Mouse (Mus musculus): ENCODE data around the gene Prr3. TPM values are rescaled to one million over a fixed set of nuclear protein-coding genes. Genes with fewer than 3 reads are reported as not detected.
A peak's percentile ranks its signal among the peaks of the same experiment; 100 is the strongest.

The Prr3 gene
- total RNA-seq, 1 experiment from 2014 or later = 22.1 TPM

GRCm38 (mm10) chr17:35958533-35959223, 21.4 kb downstream of the Prr3 start:
- no peak for ATAC-seq (replicated peaks; ENCODE audit: insufficient number of reproducible peaks, low FRiP score, low TSS enrichment, poor library complexity, severe bottlenecking)

GRCm38 (mm10) chr17:35954665-35955064, 25.4 kb downstream of the Prr3 start:
- no peak for ATAC-seq (replicated peaks; ENCODE audit: insufficient number of reproducible peaks, low FRiP score, low TSS enrichment, poor library complexity, severe bottlenecking)

DNA sequence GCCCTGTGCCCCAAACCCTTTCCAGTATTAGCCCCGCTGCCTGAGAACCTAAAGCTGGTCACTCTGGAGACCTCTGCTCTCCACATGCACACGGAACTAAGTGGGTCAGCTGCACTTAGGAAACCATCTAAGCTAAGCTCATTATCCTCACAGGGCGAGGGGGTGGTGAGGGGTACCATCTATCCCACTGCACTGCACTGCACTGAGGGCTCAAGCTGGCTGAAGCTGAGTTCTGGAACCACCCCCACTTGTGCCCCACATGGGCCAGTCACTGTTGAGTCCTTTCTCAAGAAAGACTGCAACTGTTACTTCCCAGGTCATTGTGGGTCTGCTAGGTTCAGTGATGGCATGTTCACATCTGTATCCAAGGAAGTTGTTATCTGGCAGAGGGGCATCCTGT, 27.5 kb downstream of the Prr3 start:
- ATAC-seq (replicated peaks; ENCODE audit: insufficient number of reproducible peaks, low FRiP score, low TSS enrichment, poor library complexity, severe bottlenecking) = 0 out of 2 replicates have a peak, but pooled peaks have one; percentile 25

DNA sequence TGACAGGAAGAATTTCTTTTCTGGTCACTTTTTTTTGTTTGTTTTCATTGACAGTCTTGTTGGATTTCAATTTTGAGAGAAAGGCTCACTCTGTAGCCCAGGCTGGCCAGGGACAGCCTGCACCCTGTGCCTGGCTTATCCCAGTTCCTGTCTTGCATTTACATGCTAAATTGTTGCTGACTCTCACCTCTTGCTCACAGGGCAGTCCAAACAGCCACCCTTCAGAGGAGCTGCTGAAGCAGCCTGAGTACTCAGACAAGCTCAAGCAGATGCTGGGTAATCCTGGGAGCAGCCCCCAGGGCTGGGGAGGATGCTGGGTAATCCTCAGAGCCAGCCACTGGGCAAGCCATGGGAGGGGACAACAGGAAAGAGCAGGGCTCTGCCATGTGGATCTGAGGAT, 29.1 kb downstream of the Prr3 start:
- 0 out of 2 replicates have a peak, but pooled peaks have one; percentile 18 for ATAC-seq (replicated peaks; ENCODE audit: insufficient number of reproducible peaks, low FRiP score, low TSS enrichment, poor library complexity, severe bottlenecking)

DNA sequence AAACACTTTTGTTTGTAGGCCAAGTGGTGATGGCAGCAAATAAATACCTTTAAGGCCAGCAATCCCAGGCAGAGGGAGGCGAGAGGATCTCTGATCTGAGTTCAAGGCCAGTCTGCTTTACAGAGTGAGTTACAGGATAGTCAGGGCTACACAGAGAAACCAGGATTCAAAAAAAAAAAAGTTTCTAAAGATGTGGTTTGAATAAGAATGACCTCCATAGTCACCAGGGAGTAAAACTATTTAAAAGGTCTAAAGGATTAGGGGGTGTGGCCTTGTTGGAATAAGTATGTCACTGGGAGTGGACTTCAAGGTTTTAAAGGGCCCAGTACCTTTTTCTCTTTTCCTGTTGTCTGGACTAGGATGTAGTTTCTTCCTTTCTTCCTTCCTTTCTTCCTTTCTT, 40.1 kb downstream of the Prr3 start:
- no peak for ATAC-seq (replicated peaks; ENCODE audit: insufficient number of reproducible peaks, low FRiP score, low TSS enrichment, poor library complexity, severe bottlenecking)

GRCm38 (mm10) chr17:35939108-35939507, 40.9 kb downstream of the Prr3 start:
- no peak for ATAC-seq (replicated peaks; ENCODE audit: insufficient number of reproducible peaks, low FRiP score, low TSS enrichment, poor library complexity, severe bottlenecking)

GRCm38 (mm10) chr17:35937700-35938348, 42.2 kb downstream of the Prr3 start:
- ATAC-seq (replicated peaks; ENCODE audit: insufficient number of reproducible peaks, low FRiP score, low TSS enrichment, poor library complexity, severe bottlenecking) = peak; percentile 89

DNA sequence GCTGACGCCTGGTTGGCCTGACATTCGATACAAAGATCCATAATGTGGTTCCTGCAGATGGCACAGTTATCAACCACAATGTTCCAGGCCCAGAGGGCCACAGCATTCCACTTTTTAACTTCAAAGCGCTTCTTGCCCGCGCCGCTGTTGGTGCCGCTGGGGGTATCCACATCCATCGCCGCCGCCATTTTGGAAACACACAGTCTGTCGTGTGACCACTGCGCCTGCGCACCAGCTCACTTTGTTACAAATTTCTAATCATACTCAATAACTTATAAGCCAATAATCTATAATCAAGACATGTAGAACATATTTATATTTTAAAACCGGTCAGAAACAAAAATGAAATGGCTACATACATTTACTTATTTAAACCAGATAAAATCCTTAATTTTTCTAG, 44.3 kb downstream of the Prr3 start:
- ATAC-seq (replicated peaks; ENCODE audit: insufficient number of reproducible peaks, low FRiP score, low TSS enrichment, poor library complexity, severe bottlenecking) = 0 out of 2 replicates have a peak, but pooled peaks have one; percentile 59

GRCm38 (mm10) chr17:35932608-35933007, 47.4 kb downstream of the Prr3 start:
- no peak for ATAC-seq (replicated peaks; ENCODE audit: insufficient number of reproducible peaks, low FRiP score, low TSS enrichment, poor library complexity, severe bottlenecking)

DNA sequence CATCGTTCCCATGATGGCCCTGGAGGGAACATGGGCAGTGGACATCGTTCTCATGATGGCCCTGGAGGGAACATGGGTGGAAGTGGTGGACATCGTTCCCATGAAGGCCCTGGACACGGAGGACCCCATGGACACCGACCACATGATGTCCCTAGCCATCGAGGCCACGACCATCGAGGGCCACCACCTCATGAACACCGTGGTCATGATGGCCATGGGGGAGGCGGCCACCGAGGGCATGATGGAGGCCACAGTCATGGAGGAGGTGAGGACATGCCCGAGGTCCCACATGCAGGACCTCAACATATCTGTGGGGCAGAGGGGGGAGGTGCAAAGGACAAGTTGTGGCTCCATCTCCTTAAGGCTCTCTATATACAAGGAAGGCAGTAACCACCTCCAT, 49.4 kb downstream of the Prr3 start:
- ATAC-seq (replicated peaks; ENCODE audit: insufficient number of reproducible peaks, low FRiP score, low TSS enrichment, poor library complexity, severe bottlenecking) = no peak

GRCm38 (mm10) chr17:35929534-35929933, 50.5 kb downstream of the Prr3 start:
- ATAC-seq (replicated peaks; ENCODE audit: insufficient number of reproducible peaks, low FRiP score, low TSS enrichment, poor library complexity, severe bottlenecking) = no peak

DNA sequence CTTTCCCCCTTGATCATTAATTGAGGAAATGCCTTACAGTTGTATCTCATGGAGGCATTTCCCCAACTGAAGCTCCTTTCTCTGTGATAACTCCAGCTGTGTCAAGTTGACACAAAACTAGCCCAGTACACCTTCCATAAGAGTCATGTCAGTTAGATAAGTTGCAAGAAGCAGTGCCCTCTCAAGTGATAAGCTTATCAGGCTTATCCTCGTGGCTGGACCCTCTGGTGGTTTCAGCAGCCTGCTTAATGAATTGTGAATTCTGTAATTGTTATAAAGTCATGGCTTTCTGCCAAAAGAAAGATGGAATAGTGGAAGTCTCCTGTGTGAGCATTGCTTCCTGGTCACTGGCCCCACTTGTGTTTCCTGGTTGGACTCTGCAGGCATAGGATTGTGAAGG, 52.6 kb downstream of the Prr3 start:
- no peak for ATAC-seq (replicated peaks; ENCODE audit: insufficient number of reproducible peaks, low FRiP score, low TSS enrichment, poor library complexity, severe bottlenecking)

DNA sequence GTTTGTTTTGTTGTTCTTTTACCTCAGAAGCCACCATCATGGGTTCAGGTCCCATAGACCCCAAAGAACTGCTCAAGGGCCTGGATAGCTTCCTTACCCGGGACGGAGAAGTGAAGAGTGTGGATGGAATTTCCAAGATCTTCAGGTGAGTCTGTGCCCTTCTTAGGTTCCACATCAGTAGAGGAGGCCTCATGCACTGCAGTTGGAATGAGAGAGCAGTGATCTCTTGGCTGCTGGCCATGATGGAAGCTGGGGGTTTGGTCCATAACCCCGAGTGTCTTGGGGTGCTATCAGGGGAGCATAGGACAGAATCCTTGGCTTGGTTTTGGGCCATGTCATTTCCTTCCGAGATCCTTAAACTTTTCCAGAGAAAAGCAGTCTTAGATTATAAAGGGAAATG, 56.8 kb downstream of the Prr3 start:
- no peak for ATAC-seq (replicated peaks; ENCODE audit: insufficient number of reproducible peaks, low FRiP score, low TSS enrichment, poor library complexity, severe bottlenecking)

DNA sequence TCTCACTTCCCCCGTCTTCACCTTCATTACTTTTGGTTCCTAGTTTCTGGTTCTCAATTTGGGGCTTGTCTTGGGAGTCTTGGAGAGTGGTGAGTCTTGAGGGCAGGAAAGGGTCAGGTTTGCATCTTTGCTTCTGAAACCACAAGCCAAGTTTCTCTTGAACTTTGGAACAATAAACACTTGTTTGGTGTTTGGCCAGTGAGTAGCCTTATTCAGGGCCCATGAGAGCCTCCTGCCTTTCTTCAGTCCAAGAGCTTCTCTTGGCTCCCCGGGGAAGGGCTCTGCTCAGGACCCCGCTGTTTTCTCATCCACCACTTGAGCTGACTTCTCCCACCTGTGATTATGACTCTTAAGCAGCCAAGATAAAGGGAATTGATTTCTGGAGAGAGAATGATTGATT, 57.5 kb downstream of the Prr3 start:
- ATAC-seq (replicated peaks; ENCODE audit: insufficient number of reproducible peaks, low FRiP score, low TSS enrichment, poor library complexity, severe bottlenecking) = no peak

Other genes with a start within 250 kb of the Prr3 start
- gene Ier3, start 158.6 kb downstream of the Prr3 start, total RNA-seq (2017) = 17.2 to 77.7 TPM (median 52.8 TPM) in 3 replicates
- 70.0 to 84.2 TPM (median 77.9 TPM) in 3 replicates for gene Flot1, start 157.0 kb downstream of the Prr3 start, total RNA-seq (2017)
- gene Tubb5, start 141.9 kb downstream of the Prr3 start, total RNA-seq (2017) = 138 to 179 TPM (median 139 TPM) in 3 replicates
- gene Mdc1, start 138.7 kb downstream of the Prr3 start, total RNA-seq (2017) = 10.9 to 26.0 TPM (median 11.1 TPM) in 3 replicates
- gene Nrm, start 118.9 kb downstream of the Prr3 start, total RNA-seq (2017) = 18.1 to 25.9 TPM (median 25.6 TPM) in 3 replicates
- gene Ppp1r18, start 114.6 kb downstream of the Prr3 start, total RNA-seq (2017) = 65.6 to 113 TPM (median 72.3 TPM) in 3 replicates
- gene Dhx16, start 100.4 kb downstream of the Prr3 start, total RNA-seq (2017) = 67.7 to 106 TPM (median 105 TPM) in 3 replicates
- gene 2310061I04Rik, start 82.8 kb downstream of the Prr3 start, total RNA-seq (2017) = 1.8 to 10.4 TPM (median 5.7 TPM) in 3 replicates
- 13.9 to 18.7 TPM (median 14.2 TPM) in 3 replicates for gene Atat1, start 70.2 kb downstream of the Prr3 start, total RNA-seq (2017)
- gene Mrps18b, start 63.8 kb downstream of the Prr3 start, total RNA-seq (2017) = 26.6 to 31.6 TPM (median 29.0 TPM) in 3 replicates
- gene Ppp1r10, start 63.8 kb downstream of the Prr3 start, total RNA-seq (2017) = 103 to 230 TPM (median 106 TPM) in 3 replicates
- gene Abcf1, start 10.5 kb downstream of the Prr3 start, total RNA-seq (2017) = 177 to 254 TPM (median 221 TPM) in 3 replicates
- gene Gnl1, start 385 bp downstream of the Prr3 start, total RNA-seq (2017) = 23.0 to 44.8 TPM (median 31.8 TPM) in 3 replicates
- gene H2-T24, start 40.3 kb upstream of the Prr3 start, total RNA-seq (2017) = 59.4 to 98.9 TPM (median 63.8 TPM) in 3 replicates
- gene H2-T23, start 52.6 kb upstream of the Prr3 start, total RNA-seq (2017) = 372 to 405 TPM (median 385 TPM) in 3 replicates
- 122 to 131 TPM (median 124 TPM) in 3 replicates for gene H2-T22, start 62.5 kb upstream of the Prr3 start, total RNA-seq (2017)
- 0.49 to 1.0 TPM in 2 of 3 replicates, not detected in the other for gene Gm6034, start 62.7 kb upstream of the Prr3 start, total RNA-seq (2017)
- gene Gm11127, start 78.1 kb upstream of the Prr3 start, total RNA-seq (2017) = 0.64 TPM in 1 of 3 replicates, not detected in the others
- gene Gm19684, start 141.4 kb upstream of the Prr3 start, total RNA-seq (2017) = 1.4 to 2.5 TPM in 2 of 3 replicates, not detected in the other
- gene Gm7030, start 149.2 kb upstream of the Prr3 start, total RNA-seq (2017) = not detected in 3 replicates
- gene Gm8909, start 188.3 kb upstream of the Prr3 start, total RNA-seq (2017) = 3.5 TPM in 1 of 3 replicates, not detected in the others
- not detected in 3 replicates for gene H2-T3, start 210.1 kb upstream of the Prr3 start, total RNA-seq (2017)